Mouse (Mus musculus) small intestine, adult 2 months (tissue): ENCODE data around the gene Efs. TPM values are rescaled to one million over a fixed set of nuclear protein-coding genes. Genes with fewer than 3 reads are reported as not detected.
"Not testable (repeated sequence)": the region's sequence is repeated elsewhere in the genome, so short reads cannot be mapped to it uniquely, and the experiment has no call there.

Experiments
- H3K27ac ChIP-seq: fragments of 200-500 bp; 2 replicates; pipeline ENCODE4 v1.5.1; 2012; ENCODE audit warnings: low read depth, low read length, control low read depth, inconsistent platforms; ENCODE audit not compliant: insufficient read depth
- H3K27me3 ChIP-seq: fragments of 200-500 bp; 2 replicates; pipeline ENCODE4 v1.6.1; 2012; ENCODE audit warnings: mild to moderate bottlenecking, moderate library complexity, low read length, inconsistent platforms; ENCODE audit not compliant: control insufficient read depth, insufficient read depth
- H3K36me3 ChIP-seq: fragments of 200-500 bp; 2 replicates; pipeline ENCODE4 v1.6.1; 2012; ENCODE audit warnings: mild to moderate bottlenecking, low read length, control low read depth, inconsistent platforms; ENCODE audit not compliant: control insufficient read depth, insufficient read depth
- H3K4me1 ChIP-seq: fragments of 200-500 bp; 2 replicates; pipeline ENCODE4 v1.6.1; 2012; ENCODE audit warnings: low read length, inconsistent platforms, mixed read lengths; ENCODE audit not compliant: control insufficient read depth, insufficient read depth, insufficient read length
- H3K4me3 ChIP-seq: fragments of 200-500 bp; 2 replicates; pipeline ENCODE4 v1.5.1; 2012; ENCODE audit warnings: low read depth, mild to moderate bottlenecking, control low read depth, inconsistent platforms, low read length, moderate library complexity
- CTCF ChIP-seq: fragments of 200-500 bp; IDR thresholded peaks from 2 replicates; pipeline ENCODE4 v1.5.1; 2012; ENCODE audit warnings: low read depth, mild to moderate bottlenecking, control low read depth, inconsistent platforms, low read length, moderate library complexity, mixed read lengths; ENCODE audit not compliant: insufficient replicate concordance, insufficient read length; ENCODE audit errors: extremely low read depth
- POLR2A ChIP-seq: fragments of 200-500 bp; IDR thresholded peaks from 2 replicates; pipeline ENCODE4 v1.6.1; 2012; ENCODE audit warnings: low read depth, mild to moderate bottlenecking, control low read depth, inconsistent platforms, low read length, moderate library complexity
- whole genome bisulfite sequencing: fragments of 180-500 bp; shearing (Covaris S2); methylation state at CpG from one replicate; pipeline ENCODE4 v1.1.7; 2018; 5-methylcytosine and 5-hydroxymethylcytosine counted together
- polyA plus RNA-seq: library from polyadenylated mRNA; depleted of rRNA; stranded (reverse); fragments of >200 nt; gene quantifications from 2 replicates; pipeline ENCODE4 v1.2.3, GENCODE M21; 2012

Efs gene
- polyA plus RNA-seq, 1 experiment: 5.7 TPM

GRCm38 (mm10) chr14:54950493-54950892 lies 24.6 kb upstream of the Efs start:
- Histone ChIP-seq H3K4me1 (no peaks in the 10 kb centered on the region), H3K27ac (no peak overlapping the region), H3K4me3 (no peak overlapping the region), H3K27me3 (no peaks in the 10 kb centered on the region), H3K36me3 (no peaks in the 10 kb centered on the region)
- no peak for TF ChIP-seq POLR2A
- no peak for TF ChIP-seq CTCF
- WGBS: 53% methylated on average over 12 of the region's 12 CpGs

GRCm38 (mm10) chr14:54948781-54949180 lies 22.9 kb upstream of the Efs start:
- Histone ChIP-seq H3K27me3 (no peaks in the 10 kb centered on the region), H3K36me3 (no peaks in the 10 kb centered on the region), H3K4me1 (no peaks in the 10 kb centered on the region), H3K4me3 (no peak overlapping the region), H3K27ac (no peak overlapping the region)
- 81% methylated on average over 9 of the region's 9 CpGs for WGBS
- TF ChIP-seq CTCF (no peak), POLR2A (no peak)

GRCm38 (mm10) chr14:54947008-54947407 lies 21.1 kb upstream of the Efs start:
- H3K27ac ChIP-seq, H3K4me3 ChIP-seq, H3K4me1 ChIP-seq, H3K36me3 ChIP-seq, H3K27me3 ChIP-seq: not testable (repeated sequence)
- WGBS: 89% methylated on average over 11 of the region's 11 CpGs

- H3K36me3 ChIP-seq: no peaks in the 10 kb centered on the region
- H3K4me3 ChIP-seq: no peak overlapping the region
- TF ChIP-seq CTCF: no peak
- no peak for TF ChIP-seq POLR2A
- no peaks in the 10 kb centered on the region for H3K4me1 ChIP-seq
- no peak overlapping the region for H3K27ac ChIP-seq
- WGBS: 77% methylated on average over 19 of the region's 19 CpGs
- no peaks in the 10 kb centered on the region for H3K27me3 ChIP-seq
These were observed 20.2 kb upstream of the Efs start for GRCm38 (mm10) chr14:54945975-54946704.

GRCm38 (mm10) chr14:54944939-54945338 lies 19.0 kb upstream of the Efs start:
- Histone ChIP-seq H3K4me3 (no peak overlapping the region), H3K36me3 (no peaks in the 10 kb centered on the region), H3K27ac (no peak overlapping the region), H3K27me3 (no peaks in the 10 kb centered on the region), H3K4me1 (no peaks in the 10 kb centered on the region)
- no peak for TF ChIP-seq POLR2A
- TF ChIP-seq CTCF: no peak
- WGBS: 56% methylated on average over 2 of the region's 2 CpGs

GRCm38 (mm10) chr14:54943971-54944370 lies 18.0 kb upstream of the Efs start:
- WGBS: 92% methylated on average over 7 of the region's 7 CpGs
- H3K27ac ChIP-seq: no peak overlapping the region
- no peaks in the 10 kb centered on the region for H3K27me3 ChIP-seq
- TF ChIP-seq CTCF (no peak), POLR2A (no peak)
- H3K4me1 ChIP-seq: no peaks in the 10 kb centered on the region
- no peak overlapping the region for H3K4me3 ChIP-seq
- no peaks in the 10 kb centered on the region for H3K36me3 ChIP-seq

GRCm38 (mm10) chr14:54942479-54942878 lies 16.6 kb upstream of the Efs start:
- H3K4me3 ChIP-seq: no peak overlapping the region
- 87% methylated on average over 8 of the region's 8 CpGs for WGBS
- H3K27me3 ChIP-seq: no peaks in the 10 kb centered on the region
- H3K27ac ChIP-seq: no peak overlapping the region
- H3K36me3 ChIP-seq: no peaks in the 10 kb centered on the region
- H3K4me1 ChIP-seq: no peaks in the 10 kb centered on the region
- TF ChIP-seq CTCF: no peak
- no peak for TF ChIP-seq POLR2A
